Mouse (Mus musculus): ENCODE results near the gene Hmgxb4. TPM values are rescaled to one million over a fixed set of nuclear protein-coding genes. Genes with fewer than 3 reads are reported as not detected.

Gene Hmgxb4
- polyA plus RNA-seq, 1 experiment from 2014 or later, result 31.7 TPM

GRCm38 (mm10) chr8:75046303-75046702 lies 53.1 kb downstream of the Hmgxb4 start:
- Histone ChIP-seq H3K27me3 (ENCODE audit: control insufficient read depth, insufficient read depth, low read length) (no peaks in the 10 kb centered on the region), H3K9ac (ENCODE audit: low read depth, low read length) (no peak overlapping the region), H3K27ac (ENCODE audit: low read depth, low read length) (peak overlapping the region; percentile 43; the same call in 1 of the 2 replicates), H3K4me2 (no peak overlapping the region), H3K4me1 (ENCODE audit: control insufficient read depth, insufficient read depth, low read length) (0 out of 2 replicates have a peak, but pooled peaks cover 8% of the 10 kb centered on the region), H3K36me3 (ENCODE audit: control insufficient read depth, insufficient read depth, low read length) (no peaks in the 10 kb centered on the region), H3K9me3 (replicated peaks; ENCODE audit: control insufficient read depth, low read length) (no peaks in the 10 kb centered on the region), H3K4me3 (ENCODE audit: low read depth, low read length) (no peak overlapping the region)
- peak; percentile 39; the same call in 1 of the 2 replicates for ATAC-seq (replicated peaks; ENCODE audit: insufficient number of reproducible peaks, low FRiP score, low TSS enrichment)
- WGBS (ENCODE audit: insufficient replicate concordance), result 76% methylated on average over 1 of the region's 1 CpGs

GRCm38 (mm10) chr8:75047784-75048183 lies 54.6 kb downstream of the Hmgxb4 start:
- Histone ChIP-seq H3K4me2 (no peak overlapping the region), H3K9me3 (replicated peaks; ENCODE audit: control insufficient read depth, low read length) (no peaks in the 10 kb centered on the region), H3K27ac (ENCODE audit: low read depth, low read length) (no peak overlapping the region), H3K4me1 (ENCODE audit: control insufficient read depth, insufficient read depth, low read length) (0 out of 2 replicates have a peak, but pooled peaks cover 8% of the 10 kb centered on the region), H3K4me3 (ENCODE audit: low read depth, low read length) (no peak overlapping the region), H3K36me3 (ENCODE audit: control insufficient read depth, insufficient read depth, low read length) (no peaks in the 10 kb centered on the region), H3K27me3 (ENCODE audit: control insufficient read depth, insufficient read depth, low read length) (no peaks in the 10 kb centered on the region), H3K9ac (ENCODE audit: low read depth, low read length) (no peak overlapping the region)
- ATAC-seq (replicated peaks; ENCODE audit: insufficient number of reproducible peaks, low FRiP score, low TSS enrichment), result no peak
- WGBS (ENCODE audit: insufficient replicate concordance), result 81% methylated on average over 3 of the region's 3 CpGs

GRCm38 (mm10) chr8:75053342-75053741 lies 60.2 kb downstream of the Hmgxb4 start:
- WGBS (ENCODE audit: insufficient replicate concordance), result 87% methylated on average over 4 of the region's 4 CpGs
- H3K4me2 ChIP-seq, result no peak overlapping the region
- ATAC-seq (replicated peaks; ENCODE audit: insufficient number of reproducible peaks, low FRiP score, low TSS enrichment), result no peak
- no peaks in the 10 kb centered on the region for H3K36me3 ChIP-seq (ENCODE audit: control insufficient read depth, insufficient read depth, low read length)
- no peak overlapping the region for H3K27ac ChIP-seq (ENCODE audit: low read depth, low read length)
- H3K9me3 ChIP-seq (replicated peaks; ENCODE audit: control insufficient read depth, low read length), result no peaks in the 10 kb centered on the region
- no peak overlapping the region for H3K9ac ChIP-seq (ENCODE audit: low read depth, low read length)
- H3K4me3 ChIP-seq (ENCODE audit: low read depth, low read length), result no peak overlapping the region
- no peaks in the 10 kb centered on the region for H3K27me3 ChIP-seq (ENCODE audit: control insufficient read depth, insufficient read depth, low read length)
- no peaks in the 10 kb centered on the region for H3K4me1 ChIP-seq (ENCODE audit: control insufficient read depth, insufficient read depth, low read length)

DNA sequence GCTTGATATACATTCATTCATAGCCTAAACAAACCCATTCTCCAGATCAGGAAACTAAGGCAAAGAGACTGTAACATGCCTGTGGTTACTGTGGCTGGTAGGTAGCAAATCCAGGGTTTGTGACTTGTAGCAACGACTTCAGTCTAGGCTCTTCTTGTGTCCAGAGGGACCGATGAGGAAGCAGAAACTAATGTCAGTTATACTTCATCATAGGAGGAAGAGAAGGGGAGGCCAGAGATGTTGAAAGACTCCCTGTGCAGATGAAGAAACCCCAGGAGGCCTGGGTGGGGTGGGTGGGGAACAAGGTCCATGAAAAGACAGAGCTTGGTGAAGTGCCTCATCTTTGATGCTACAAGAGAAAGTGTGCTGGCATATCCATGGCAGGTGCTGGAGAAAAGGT lies 62.5 kb downstream of the Hmgxb4 start:
- Histone ChIP-seq H3K9ac (ENCODE audit: low read depth, low read length) (no peak overlapping the region), H3K36me3 (ENCODE audit: control insufficient read depth, insufficient read depth, low read length) (no peaks in the 10 kb centered on the region), H3K4me2 (no peak overlapping the region), H3K4me3 (ENCODE audit: low read depth, low read length) (no peak overlapping the region), H3K27ac (ENCODE audit: low read depth, low read length) (no peak overlapping the region), H3K27me3 (ENCODE audit: control insufficient read depth, insufficient read depth, low read length) (no peaks in the 10 kb centered on the region), H3K4me1 (ENCODE audit: control insufficient read depth, insufficient read depth, low read length) (no peaks in the 10 kb centered on the region), H3K9me3 (replicated peaks; ENCODE audit: control insufficient read depth, low read length) (no peaks in the 10 kb centered on the region)
- 87% methylated on average over 2 of the region's 2 CpGs for WGBS (ENCODE audit: insufficient replicate concordance)
- no peak for ATAC-seq (replicated peaks; ENCODE audit: insufficient number of reproducible peaks, low FRiP score, low TSS enrichment)

GRCm38 (mm10) chr8:75060022-75060421 lies 66.9 kb downstream of the Hmgxb4 start:
- WGBS (ENCODE audit: insufficient replicate concordance), result 75% methylated on average over 6 of the region's 6 CpGs
- H3K4me2 ChIP-seq, result no peak overlapping the region
- no peak overlapping the region for H3K27ac ChIP-seq (ENCODE audit: low read depth, low read length)
- peaks cover 6% of the 10 kb centered on the region; the same call in 1 of the 2 replicates for H3K36me3 ChIP-seq (ENCODE audit: control insufficient read depth, insufficient read depth, low read length)
- no peaks in the 10 kb centered on the region for H3K27me3 ChIP-seq (ENCODE audit: control insufficient read depth, insufficient read depth, low read length)
- H3K4me3 ChIP-seq (ENCODE audit: low read depth, low read length), result no peak overlapping the region
- no peaks in the 10 kb centered on the region for H3K9me3 ChIP-seq (replicated peaks; ENCODE audit: control insufficient read depth, low read length)
- H3K9ac ChIP-seq (ENCODE audit: low read depth, low read length), result no peak overlapping the region
- ATAC-seq (replicated peaks; ENCODE audit: insufficient number of reproducible peaks, low FRiP score, low TSS enrichment), result no peak
- peaks cover 2% of the 10 kb centered on the region; the same call in 1 of the 2 replicates for H3K4me1 ChIP-seq (ENCODE audit: control insufficient read depth, insufficient read depth, low read length)

- peaks cover 6% of the 10 kb centered on the region; the same call in 1 of the 2 replicates for H3K36me3 ChIP-seq (ENCODE audit: control insufficient read depth, insufficient read depth, low read length)
- WGBS (ENCODE audit: insufficient replicate concordance), result 70% methylated on average over 2 of the region's 2 CpGs
- H3K27ac ChIP-seq (ENCODE audit: low read depth, low read length), result no peak overlapping the region
- peaks cover 2% of the 10 kb centered on the region; the same call in 1 of the 2 replicates for H3K4me1 ChIP-seq (ENCODE audit: control insufficient read depth, insufficient read depth, low read length)
- no peak overlapping the region for H3K4me2 ChIP-seq
- no peak overlapping the region for H3K9ac ChIP-seq (ENCODE audit: low read depth, low read length)
- no peaks in the 10 kb centered on the region for H3K27me3 ChIP-seq (ENCODE audit: control insufficient read depth, insufficient read depth, low read length)
- no peaks in the 10 kb centered on the region for H3K9me3 ChIP-seq (replicated peaks; ENCODE audit: control insufficient read depth, low read length)
- H3K4me3 ChIP-seq (ENCODE audit: low read depth, low read length), result no peak overlapping the region
- ATAC-seq (replicated peaks; ENCODE audit: insufficient number of reproducible peaks, low FRiP score, low TSS enrichment), result no peak
Measured at GRCm38 (mm10) chr8:75060815-75061214, 67.7 kb downstream of the Hmgxb4 start.

DNA sequence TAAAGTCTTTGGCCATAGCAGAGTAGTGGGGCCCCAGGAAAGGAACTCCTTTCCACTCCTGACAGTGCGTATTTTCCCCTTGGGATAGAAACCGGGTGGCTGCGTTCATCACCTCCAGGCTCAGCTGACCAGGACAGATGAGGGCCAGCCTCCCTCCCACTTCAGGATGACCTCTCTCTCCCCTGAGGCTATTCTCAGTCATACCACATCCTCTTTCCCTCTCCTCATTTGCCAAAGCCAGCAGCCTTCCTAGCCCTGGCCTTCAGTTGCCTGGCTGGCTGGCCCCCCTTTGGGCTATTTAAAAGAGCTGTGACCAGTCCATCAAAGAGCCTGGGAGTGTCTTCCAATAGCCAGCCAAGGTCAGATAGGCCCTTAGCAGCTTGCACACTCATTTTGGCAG lies 70.1 kb downstream of the Hmgxb4 start:
- Histone ChIP-seq H3K4me3 (ENCODE audit: low read depth, low read length) (no peak overlapping the region), H3K4me2 (no peak overlapping the region), H3K27ac (ENCODE audit: low read depth, low read length) (no peak overlapping the region), H3K27me3 (ENCODE audit: control insufficient read depth, insufficient read depth, low read length) (no peaks in the 10 kb centered on the region), H3K9me3 (replicated peaks; ENCODE audit: control insufficient read depth, low read length) (no peaks in the 10 kb centered on the region), H3K9ac (ENCODE audit: low read depth, low read length) (no peak overlapping the region), H3K4me1 (ENCODE audit: control insufficient read depth, insufficient read depth, low read length) (peaks cover 2% of the 10 kb centered on the region; the same call in 1 of the 2 replicates), H3K36me3 (ENCODE audit: control insufficient read depth, insufficient read depth, low read length) (peaks cover 9% of the 10 kb centered on the region; the same call in 1 of the 2 replicates)
- no peak for ATAC-seq (replicated peaks; ENCODE audit: insufficient number of reproducible peaks, low FRiP score, low TSS enrichment)
- 66% methylated on average over 3 of the region's 3 CpGs for WGBS (ENCODE audit: insufficient replicate concordance)

GRCm38 (mm10) chr8:75064790-75065189 lies 71.6 kb downstream of the Hmgxb4 start:
- no peak overlapping the region for H3K9ac ChIP-seq (ENCODE audit: low read depth, low read length)
- no peaks in the 10 kb centered on the region for H3K27me3 ChIP-seq (ENCODE audit: control insufficient read depth, insufficient read depth, low read length)
- no peak overlapping the region for H3K4me3 ChIP-seq (ENCODE audit: low read depth, low read length)
- no peak overlapping the region for H3K27ac ChIP-seq (ENCODE audit: low read depth, low read length)
- ATAC-seq (replicated peaks; ENCODE audit: insufficient number of reproducible peaks, low FRiP score, low TSS enrichment), result no peak
- H3K4me2 ChIP-seq, result no peak overlapping the region
- peaks cover 9% of the 10 kb centered on the region; the same call in 1 of the 2 replicates for H3K36me3 ChIP-seq (ENCODE audit: control insufficient read depth, insufficient read depth, low read length)
- peaks cover 2% of the 10 kb centered on the region; the same call in 1 of the 2 replicates for H3K4me1 ChIP-seq (ENCODE audit: control insufficient read depth, insufficient read depth, low read length)
- 84% methylated on average over 3 of the region's 3 CpGs for WGBS (ENCODE audit: insufficient replicate concordance)
- no peaks in the 10 kb centered on the region for H3K9me3 ChIP-seq (replicated peaks; ENCODE audit: control insufficient read depth, low read length)

DNA sequence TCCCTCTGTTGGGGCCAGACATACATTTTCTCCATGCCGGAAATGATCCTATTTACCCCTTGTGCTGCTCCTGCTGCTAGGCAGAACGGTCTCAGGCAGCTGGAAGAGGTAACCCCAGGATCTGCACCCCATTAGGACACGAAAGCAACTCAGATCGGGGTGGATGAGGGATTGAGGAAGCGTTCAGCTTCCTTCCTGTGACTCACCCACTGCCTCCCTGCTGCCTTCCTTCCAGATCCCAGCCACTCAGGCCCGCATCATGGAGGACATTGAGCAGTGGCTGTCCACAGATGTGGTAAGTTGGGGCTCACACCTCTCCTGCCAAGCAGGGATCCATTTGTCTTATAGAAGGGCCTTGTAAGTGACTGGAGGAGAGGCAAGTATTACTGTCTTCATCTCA lies 74.1 kb downstream of the Hmgxb4 start:
- Histone ChIP-seq H3K27me3 (ENCODE audit: control insufficient read depth, insufficient read depth, low read length) (no peaks in the 10 kb centered on the region), H3K9me3 (replicated peaks; ENCODE audit: control insufficient read depth, low read length) (no peaks in the 10 kb centered on the region), H3K4me2 (no peak overlapping the region), H3K27ac (ENCODE audit: low read depth, low read length) (no peak overlapping the region), H3K36me3 (ENCODE audit: control insufficient read depth, insufficient read depth, low read length) (peaks cover 6% of the 10 kb centered on the region; the same call in 1 of the 2 replicates), H3K4me1 (ENCODE audit: control insufficient read depth, insufficient read depth, low read length) (peaks cover 2% of the 10 kb centered on the region; the same call in 1 of the 2 replicates), H3K9ac (ENCODE audit: low read depth, low read length) (no peak overlapping the region), H3K4me3 (ENCODE audit: low read depth, low read length) (no peak overlapping the region)
- no peak for ATAC-seq (replicated peaks; ENCODE audit: insufficient number of reproducible peaks, low FRiP score, low TSS enrichment)
- 62% methylated on average over 6 of the region's 6 CpGs for WGBS (ENCODE audit: insufficient replicate concordance)

Measured in heart, embryonic 11.5 days (tissue).